Mouse (Mus musculus): Measurements from ENCODE around the gene Atf3.

DNA sequence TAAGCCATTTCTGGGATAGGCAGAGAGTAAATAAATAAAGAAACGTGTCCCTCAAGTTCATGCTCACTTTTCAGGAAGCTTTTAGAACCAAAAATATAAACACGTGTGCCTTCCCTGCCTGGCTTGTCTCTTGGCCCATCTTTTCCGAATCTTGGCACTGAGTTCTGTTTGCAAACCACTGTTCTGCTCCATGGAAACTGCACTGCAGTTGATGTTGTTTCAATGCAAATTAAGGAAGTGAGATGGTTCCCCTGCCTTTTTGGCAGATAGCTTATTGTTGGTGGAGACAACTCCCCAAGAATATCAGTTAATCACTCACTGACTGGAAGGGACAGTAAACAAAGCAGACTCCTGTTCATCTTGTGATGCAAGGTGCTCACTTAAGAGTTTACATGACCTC lies 95.1 kb downstream of the Atf3 start:
- TF ChIP-seq CTCF (IDR thresholded peaks at IDR 0.05; ENCODE audit: insufficient read depth, low read length), result no peak
- no peak for TF ChIP-seq POLR2A (IDR thresholded peaks at IDR 0.05; ENCODE audit: borderline replicate concordance, extremely low read depth, low read depth, low read length)
